Mouse (Mus musculus) MN1 (cell line): ENCODE data around the gene Kcnj3.

Source experiments
- DNase-seq: peaks from one replicate; pipeline ENCODE4 v3.0.0-alpha.2; 2016; ENCODE audit warnings: low spot score

Gene Kcnj3

DNA sequence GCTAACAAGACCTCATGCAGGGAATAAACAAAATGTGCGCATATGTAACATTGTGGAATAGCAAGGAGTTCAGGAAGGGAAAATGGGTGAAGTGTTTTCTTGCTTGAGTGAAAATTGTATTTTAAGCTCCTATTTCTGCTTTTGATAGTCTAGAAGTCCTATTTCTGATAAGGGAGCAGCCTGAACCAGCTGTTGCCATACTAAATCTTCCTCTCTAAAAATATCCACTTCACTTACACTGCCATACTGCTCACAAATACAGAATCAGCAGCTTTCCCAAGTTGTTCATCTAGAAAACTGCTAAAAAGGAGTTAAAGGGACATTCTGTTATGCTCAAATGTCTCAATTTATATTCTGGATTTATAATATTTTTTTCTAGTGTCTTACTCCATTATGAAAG is 69.9 kb downstream of the Kcnj3 start:
- no peak for DNase-seq

DNA sequence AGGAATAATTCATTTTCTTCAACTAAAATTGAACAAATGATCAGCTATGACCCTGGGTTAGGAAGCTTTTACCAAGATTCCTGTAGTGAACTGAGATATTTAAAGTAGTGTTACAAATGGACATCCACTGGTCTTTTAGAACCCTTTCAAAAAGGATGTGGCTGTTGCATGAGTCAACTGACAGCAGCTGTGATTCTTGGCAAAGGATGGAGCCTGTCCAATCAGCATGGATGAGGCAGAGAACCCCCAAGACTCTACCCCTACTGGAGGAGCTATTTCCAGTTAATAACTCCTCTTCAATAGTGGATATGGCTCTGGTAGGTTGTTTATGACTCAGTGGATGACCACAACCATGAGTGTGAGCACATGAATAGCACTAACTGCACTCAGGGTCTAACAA is 81.5 kb downstream of the Kcnj3 start:
- no peak for DNase-seq

DNA sequence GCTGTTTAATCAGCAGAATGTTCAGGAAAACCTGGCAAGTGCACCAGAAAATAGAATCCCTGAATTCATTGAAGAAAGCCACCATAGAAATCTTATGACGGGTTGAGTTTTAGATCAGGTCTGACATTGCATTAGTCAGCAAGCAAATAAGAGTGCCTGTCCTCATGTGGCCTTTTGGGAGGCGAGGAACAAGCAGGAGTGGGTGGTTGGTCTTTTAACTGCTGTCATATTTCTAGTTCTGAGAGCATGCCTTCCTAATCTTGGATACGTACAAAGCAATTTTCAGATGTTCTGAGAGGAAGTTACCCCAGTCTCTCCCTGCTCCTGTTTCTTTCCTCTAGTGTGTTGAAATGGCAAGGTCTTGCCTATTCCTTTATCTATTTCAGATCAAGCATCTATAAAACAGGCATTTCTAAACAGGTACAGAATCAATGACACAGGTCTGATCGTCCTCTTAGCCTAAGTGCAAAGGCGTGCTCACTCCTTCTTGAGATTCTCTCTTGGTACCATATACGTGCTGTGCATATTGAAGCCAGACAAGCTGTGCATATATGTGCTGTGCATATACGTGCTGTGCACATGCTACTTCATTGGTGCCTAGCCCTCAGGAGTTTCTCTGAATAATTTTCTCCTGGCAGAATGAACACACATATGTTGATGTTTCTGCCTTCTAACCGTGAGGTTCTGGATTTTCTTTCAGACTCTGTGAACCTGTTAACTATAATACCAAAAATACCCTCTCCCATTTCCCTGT is 97.1 kb downstream of the Kcnj3 start:
- DNase-seq = no peak

DNA sequence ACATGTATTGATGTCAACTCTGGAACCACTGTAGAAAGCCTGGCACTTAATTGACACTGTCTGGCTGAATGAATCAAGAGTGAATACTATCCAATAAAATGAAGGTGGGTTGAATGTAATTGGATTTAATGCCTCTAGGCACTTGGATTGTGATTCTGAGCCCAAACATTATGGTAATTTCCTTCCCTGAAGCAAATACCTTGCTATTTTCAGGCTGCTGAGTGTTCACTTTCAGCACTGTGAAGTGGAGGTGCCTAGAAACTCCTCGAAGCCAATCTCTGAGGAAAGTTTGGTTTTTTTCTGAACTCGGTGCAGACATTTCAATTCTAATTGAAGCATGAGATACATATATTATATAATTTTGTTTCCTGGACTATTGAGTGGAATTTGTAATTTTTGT is 99.2 kb downstream of the Kcnj3 start:
- no peak for DNase-seq

DNA sequence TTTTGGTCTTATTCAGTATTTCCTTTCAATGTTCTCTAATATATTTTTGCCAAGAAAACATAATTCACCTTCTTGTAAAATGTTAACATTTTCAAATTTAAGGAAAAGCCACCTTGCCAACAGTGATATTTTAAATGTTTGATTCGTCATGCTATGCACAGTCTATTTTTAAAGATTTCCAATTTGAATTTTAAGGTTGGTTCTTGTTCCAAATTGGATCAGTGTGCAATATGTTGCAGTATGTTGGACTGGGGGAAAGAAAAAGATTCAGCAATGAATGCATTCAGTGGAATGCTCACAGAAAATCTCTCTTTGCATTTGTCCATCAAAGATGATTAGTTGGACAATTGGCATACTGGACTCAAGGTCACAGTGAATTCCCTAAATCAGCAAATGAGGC is 99.7 kb downstream of the Kcnj3 start:
- DNase-seq = no peak

DNA sequence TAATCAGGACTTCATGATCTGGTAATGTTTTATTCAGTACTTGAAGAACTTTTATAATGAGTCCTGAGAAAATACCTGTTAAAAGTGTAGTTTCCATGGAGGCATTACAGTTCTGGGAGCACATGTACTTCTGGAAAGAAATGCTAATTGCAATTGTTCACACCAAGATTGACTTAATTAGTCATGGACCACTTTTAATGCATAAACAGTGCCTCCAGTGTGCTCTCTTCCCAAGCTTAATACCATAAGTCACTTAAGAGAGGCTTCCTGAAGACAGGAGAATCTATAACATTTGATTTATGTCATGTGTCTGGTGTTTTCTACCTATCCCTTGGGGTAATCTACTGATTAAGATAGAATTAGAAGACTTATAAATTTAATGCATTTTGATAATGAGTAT is 111.8 kb downstream of the Kcnj3 start:
- no peak for DNase-seq

DNA sequence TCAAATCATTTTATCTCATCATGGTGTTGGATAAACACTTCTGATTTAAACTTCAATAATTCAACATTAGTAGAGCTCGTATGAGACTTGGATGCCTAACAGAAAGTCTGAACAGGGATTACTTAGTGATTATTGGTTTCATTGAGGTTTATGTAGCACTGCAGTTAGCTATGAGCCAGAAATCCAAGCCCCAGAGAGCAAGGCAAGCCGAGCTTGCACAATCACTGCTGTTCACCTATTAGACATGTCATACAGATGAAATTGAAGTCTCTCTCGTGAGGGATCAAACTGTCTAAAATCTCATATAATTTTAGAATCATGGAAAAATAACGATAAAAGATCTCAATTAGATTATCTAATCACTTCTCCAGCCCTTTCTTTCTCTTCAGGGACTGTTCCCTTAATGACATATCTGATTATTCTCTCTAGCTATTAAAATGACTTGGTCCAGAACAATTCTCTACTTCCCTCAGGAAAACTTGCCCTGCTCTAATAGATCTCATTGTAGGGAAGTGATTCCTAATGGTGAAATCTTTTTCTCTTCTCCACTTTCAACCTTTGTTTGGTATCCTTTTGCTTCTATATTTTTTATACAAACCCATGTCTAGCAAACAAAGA is 122.7 kb downstream of the Kcnj3 start:
- no peak for DNase-seq

DNA sequence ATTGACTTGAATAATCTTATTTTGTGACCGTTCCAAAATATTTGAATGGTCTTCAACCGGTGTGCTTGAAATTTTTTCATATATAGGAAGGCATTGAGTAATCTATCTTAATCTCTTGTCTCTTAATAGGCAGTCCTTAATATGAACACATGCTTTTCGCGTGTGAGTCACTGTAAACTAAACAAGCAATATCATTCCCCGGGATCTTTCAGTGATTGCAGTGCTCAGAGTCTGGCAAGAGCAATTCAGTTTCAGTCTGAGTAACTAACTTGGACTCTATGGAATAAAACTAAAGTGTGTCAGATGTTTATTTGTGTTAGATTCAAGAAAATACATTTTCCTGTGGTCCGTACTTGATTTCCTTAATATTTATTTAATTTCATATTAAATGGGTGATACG is 133.5 kb downstream of the Kcnj3 start:
- no peak for DNase-seq

DNA sequence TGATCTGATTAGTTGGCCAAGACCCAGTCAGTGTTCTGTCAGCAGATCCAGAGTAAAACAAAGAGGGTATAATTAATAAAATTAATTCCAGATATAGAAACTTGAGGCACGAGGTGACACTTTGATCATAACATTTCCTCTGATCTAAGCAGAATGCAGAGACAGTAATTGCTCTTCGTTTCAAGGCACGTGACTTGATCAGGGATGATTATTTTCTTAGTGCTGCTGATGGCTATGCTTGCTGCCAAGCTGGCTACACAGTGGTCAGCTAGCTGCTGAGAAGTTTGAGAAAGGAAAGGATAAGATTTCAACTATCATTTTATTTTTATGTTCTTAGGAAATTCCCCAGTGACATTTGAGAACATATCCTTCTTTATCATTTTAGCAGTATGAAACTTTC is 135.7 kb downstream of the Kcnj3 start:
- no peak for DNase-seq

DNA sequence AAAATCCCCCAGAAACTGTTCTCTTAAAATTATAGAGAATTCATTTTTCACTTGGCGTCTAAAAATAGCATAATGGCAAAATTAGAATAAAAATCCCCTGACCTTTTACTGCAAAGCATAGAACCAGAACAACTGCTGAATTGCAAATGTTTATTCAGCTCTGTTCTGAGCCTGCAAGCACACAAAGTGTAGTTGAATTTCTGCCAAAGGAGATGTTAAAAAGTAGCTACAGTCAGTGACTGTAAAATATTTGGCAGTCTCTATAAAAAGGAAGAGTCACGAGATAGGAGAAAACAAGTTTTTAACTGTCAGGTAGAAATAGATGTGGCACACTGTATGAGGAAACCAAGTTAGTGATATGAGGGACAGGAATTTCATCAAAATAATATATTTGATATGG is 144.5 kb downstream of the Kcnj3 start:
- no peak for DNase-seq

DNA sequence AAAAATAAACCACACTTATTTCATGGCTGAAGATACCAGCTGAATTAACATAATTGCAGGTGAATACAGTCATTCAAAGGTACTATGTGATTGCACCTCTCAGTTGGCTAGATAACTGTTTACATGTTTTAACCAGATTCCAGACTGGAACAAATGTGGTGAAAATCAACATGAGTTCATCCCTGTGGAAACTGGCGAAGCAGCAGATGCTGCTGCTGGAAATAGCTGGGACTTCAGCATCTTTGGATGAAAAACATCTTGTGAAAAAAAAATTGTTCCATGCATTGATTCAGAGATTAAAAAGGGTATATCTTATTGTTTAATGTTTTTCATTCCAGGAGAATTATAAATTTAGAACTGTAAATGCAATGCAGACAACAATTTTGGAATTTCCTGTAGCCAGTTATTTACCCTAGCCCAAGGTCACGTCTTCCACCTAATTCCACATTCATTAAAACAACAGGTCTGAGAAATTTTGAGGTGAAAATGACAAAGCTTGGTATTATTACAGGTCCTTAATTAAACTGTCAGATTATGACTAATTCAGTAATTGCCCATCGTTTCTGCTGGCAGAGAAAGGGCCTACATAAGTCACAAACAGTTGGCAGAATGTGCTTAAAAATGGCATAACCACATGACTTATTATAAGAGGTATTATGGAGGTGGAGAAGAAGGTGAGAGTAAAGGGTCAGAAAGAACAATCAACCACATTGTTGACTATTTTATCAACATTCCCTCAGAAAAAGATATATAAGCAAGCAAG is 155.6 kb downstream of the Kcnj3 start:
- no peak for DNase-seq
